Mouse (Mus musculus) bone marrow macrophage, adult 2 months (primary cell): ENCODE results near the gene Lamb1.

Source experiments
- CTCF ChIP-seq: IDR thresholded peaks from 2 replicates; pipeline ENCODE4 v1.5.1; 2012; ENCODE audit warnings: low read depth, mild to moderate bottlenecking, low read length, moderate library complexity
- POLR2A ChIP-seq: IDR thresholded peaks from 2 replicates; pipeline ENCODE4 v1.6.1; 2012; ENCODE audit warnings: mild to moderate bottlenecking, low read depth, low read length, borderline replicate concordance

DNA sequence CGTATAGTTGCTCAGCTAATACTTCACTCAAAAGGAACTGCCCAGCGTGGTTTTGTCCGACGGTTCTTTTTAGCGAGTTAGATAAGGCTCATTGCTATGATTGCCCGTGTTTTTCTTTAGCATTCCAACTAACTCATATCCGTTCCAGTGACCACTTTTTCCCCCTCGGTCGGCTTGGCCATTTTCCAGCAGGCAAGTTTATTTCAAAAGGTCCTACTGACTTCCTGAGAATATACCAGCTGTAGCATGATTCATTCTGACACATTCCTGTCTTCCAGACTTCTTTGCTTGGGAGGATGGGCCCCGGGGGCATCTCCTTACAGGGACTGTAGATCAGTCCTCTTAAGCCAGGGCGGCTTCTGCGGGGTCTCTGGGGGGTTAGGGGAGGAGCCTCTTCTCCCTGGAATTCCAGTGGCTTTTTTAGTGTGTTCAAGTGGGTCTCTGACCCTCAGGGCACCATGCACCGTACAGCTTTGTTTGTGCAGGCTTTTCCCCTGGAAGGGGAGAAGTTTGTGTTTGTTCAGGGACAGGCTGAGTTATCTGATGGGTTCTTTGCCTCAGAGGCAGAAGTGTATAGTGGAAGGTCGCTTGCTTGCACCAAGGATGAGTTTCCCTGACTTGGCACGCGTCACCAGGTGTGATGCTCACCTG, 6.5 kb downstream of the Lamb1 start:
- no peak for TF ChIP-seq POLR2A
- TF ChIP-seq CTCF, result no peak
